Mouse (Mus musculus) T-helper 17 cell (primary cell): ENCODE measurements at regions not wholly inside any gene's neighbourhood (a gene's known extent, or its start where the extent isn't known, plus 50 kb on each side); places are given as distances from the start of the nearest gene placed in this dataset.

Experiments
- in situ Hi-C, 2 experiments: fragments of 300-600 bp; cut with MboI, MseI; formaldehyde crosslinking; loops; 1 replicate in 1 of 2; 2 replicates in 1 of 2; pipeline ENCODE4 v1.15.1; 2025; ENCODE audit warnings: high pct_unique_total_duplicates in 2 of 2

DNA sequence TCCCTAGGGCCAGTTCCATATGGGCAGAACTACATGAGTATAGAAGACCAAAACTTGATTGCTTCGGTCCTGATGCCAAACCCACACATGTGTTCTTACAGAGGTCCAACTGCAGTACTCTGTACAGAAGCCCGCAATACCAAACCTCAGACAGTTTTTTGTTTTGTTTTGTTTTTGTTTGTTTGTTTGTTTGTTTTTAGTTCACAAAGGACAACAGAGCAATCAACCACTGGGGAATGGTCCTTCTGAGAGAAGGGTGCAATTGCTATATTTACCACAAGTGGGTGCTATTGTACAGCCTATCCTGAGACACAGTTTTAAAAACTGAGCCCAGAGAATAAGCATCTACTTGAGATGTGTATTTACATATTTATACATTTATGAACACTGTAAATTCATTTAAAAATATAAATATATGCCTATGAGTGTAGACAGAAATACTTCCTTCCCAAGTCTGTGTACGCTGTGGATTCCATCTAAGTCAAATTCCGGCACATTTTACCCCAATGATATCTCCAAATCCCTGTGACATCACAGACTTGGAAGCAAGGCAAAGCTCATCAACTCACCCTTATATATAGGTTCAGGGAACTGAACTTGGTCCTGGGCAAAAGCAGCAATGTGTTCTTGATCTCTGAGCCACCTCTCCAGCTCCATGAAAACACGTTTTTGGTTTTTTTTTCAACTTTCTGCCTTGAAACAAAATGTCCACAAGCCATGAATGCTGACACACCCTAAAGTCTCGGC lies 101.3 kb upstream of the A26c2 start:
- in situ Hi-C loops = loop anchor here (5.0 to 25.0 kb wide), 4 partner anchors 398 to 1762 kb away; no protein-coding TSS in a partner anchor

DNA sequence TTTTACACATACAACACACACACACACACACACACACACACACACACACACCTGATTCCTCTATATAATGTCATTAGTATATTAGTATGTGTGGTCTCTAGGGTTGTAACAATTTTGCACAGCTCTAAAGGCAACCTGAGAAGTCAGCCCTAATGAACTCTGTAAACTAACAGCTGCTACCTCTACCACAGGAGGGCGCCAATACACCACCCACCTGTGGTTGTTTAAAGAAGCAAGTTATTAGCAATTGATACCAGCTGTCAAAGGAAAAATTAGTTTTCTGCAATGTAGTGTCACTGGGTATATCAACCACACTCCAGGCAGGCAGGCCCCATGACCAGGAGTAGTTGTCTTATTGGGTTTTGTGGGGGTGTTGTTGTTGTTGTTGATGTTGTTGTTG lies 98.8 kb upstream of the A26c2 start:
- in situ Hi-C loops = loop anchor here (5.0 to 25.0 kb wide), 3 partner anchors 400 to 1760 kb away; no protein-coding TSS in a partner anchor

DNA sequence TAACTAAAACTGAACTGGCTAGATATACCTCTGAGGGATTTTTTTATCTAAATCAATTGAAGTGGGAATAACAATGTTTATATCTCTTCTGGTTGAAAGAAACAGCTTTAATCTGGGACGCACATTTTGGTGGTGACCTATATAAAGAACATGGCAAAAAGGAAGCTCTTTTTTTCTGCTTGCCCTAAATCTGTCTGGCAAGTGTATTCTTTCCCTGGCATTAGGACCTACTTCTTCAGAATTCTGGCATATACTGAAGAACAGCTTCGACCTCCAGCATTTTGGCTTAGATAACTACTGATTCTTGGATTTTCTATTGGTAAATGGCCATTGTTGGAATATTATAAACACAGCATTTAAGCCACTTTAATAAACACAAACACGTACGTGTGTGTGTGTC lies 70.9 kb upstream of the A26c2 start:
- in situ Hi-C loops = no loop called here

DNA sequence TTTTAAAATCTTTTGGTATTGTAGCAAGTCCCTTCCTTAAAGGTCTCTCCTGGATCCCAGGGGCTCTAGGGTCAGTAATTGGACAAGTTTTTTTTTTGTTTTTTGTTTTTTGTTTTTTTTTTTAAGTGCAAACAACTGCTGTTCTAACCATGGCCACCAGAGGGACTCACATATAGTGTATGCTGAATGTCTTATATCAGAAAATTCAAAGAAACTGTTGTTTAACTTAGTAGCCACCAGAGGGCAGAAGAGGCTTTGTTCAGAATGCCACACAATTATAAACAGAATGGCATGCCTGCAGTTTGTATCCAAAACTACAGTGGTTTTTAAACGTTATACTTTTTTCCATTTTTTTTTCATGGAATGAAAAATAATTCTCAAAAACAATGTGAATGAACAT lies 53.6 kb upstream of the A26c2 start:
- in situ Hi-C loops = no loop called here
